Mouse (Mus musculus): ENCODE data around the gene T. TPM values are rescaled to one million over a fixed set of nuclear protein-coding genes. Genes with fewer than 3 reads are reported as not detected.

Gene T
- polyA plus RNA-seq (2012; rRNA removed) = 0.09 and 0.28 TPM in 2 replicates

DNA sequence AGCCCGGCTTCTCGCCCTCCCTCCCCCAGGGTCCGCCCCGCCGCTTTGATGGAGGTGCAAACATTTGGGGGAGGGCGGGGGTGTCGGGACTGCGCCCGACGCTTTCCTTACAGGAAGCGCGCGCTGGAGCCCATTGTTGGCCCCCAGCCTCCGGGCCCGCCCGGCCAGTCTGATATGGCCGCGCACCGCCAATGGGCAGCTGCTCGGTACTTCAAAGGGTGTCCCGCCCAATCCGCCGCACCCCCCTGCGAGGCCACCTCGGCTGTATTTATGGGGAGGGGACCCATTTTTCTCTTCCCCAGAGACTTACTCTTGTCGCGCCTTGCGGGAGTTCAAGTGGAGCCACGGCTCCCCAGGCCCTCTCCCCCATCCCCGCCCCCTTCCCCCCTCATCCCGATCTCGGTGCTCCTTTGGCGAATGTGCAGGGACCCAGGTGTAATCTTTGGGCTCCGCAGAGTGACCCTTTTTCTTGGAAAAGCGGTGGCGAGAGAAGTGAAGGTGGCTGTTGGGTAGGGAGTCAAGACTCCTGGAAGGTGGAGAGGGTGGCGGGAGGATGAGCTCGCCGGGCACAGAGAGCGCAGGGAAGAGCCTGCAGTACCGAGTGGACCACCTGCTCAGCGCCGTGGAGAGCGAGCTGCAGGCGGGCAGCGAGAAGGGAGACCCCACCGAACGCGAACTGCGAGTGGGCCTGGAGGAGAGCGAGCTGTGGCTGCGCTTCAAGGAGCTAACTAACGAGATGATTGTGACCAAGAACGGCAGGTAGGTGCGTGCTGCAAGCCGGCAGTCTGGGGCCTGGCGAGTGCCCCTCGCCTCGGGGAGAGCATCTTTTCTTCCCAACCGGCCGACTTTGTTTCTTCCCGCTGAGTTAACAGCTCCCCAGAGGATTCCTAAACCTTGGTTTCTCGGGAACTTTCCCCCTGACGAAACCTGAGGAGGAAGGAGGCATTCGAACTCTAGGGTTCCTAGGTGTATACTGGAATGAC is at the start of gene T:
TSS of gene T (plus strand) at position 446 of the 983 bp plus-strand sequence.
- H3K36me3 ChIP-seq (ENCODE audit: control insufficient read depth, insufficient read depth, low read length) = no peaks in the 10 kb centered on the region
- no peak for TF ChIP-seq POLR2A (IDR thresholded peaks at IDR 0.05; ENCODE audit: control insufficient read depth, low read depth, low read length)
- no peak for TF ChIP-seq CTCF (IDR thresholded peaks at IDR 0.05; ENCODE audit: control insufficient read depth, insufficient read depth, insufficient replicate concordance, low read depth, low read length)
- peaks cover 2% of the 10 kb centered on the region for H3K27me3 ChIP-seq (ENCODE audit: control insufficient read depth, insufficient read depth, low read length)
- H3K4me1 ChIP-seq (ENCODE audit: control insufficient read depth, insufficient read depth, low read length) = peaks cover 2% of the 10 kb centered on the region; the same call in 1 of the 2 replicates
- no peak within 1 kb of the TSS for H3K27ac ChIP-seq (ENCODE audit: control insufficient read depth, insufficient read depth, low read depth, low read length)
- H3K4me3 ChIP-seq (ENCODE audit: control insufficient read depth, low read depth, low read length) = no peak within 1 kb of the TSS; the same call in 1 of the 2 replicates

GRCm38 (mm10) chr17:8385441-8385840 is 48.8 kb upstream of the T start:
- Histone ChIP-seq H3K4me1 (ENCODE audit: control insufficient read depth, insufficient read depth, low read length) (0 out of 2 replicates have a peak, but pooled peaks cover 2% of the 10 kb centered on the region), H3K36me3 (ENCODE audit: control insufficient read depth, insufficient read depth, low read length) (no peaks in the 10 kb centered on the region), H3K27me3 (ENCODE audit: control insufficient read depth, insufficient read depth, low read length) (no peaks in the 10 kb centered on the region), H3K27ac (ENCODE audit: control insufficient read depth, insufficient read depth, low read depth, low read length) (no peak overlapping the region), H3K4me3 (ENCODE audit: control insufficient read depth, low read depth, low read length) (no peak overlapping the region)
- no peak for TF ChIP-seq POLR2A (IDR thresholded peaks at IDR 0.05; ENCODE audit: control insufficient read depth, low read depth, low read length)
- TF ChIP-seq CTCF (IDR thresholded peaks at IDR 0.05; ENCODE audit: control insufficient read depth, insufficient read depth, insufficient replicate concordance, low read depth, low read length) = no peak

- Histone ChIP-seq H3K36me3 (ENCODE audit: control insufficient read depth, insufficient read depth, low read length) (no peaks in the 10 kb centered on the region), H3K27ac (ENCODE audit: control insufficient read depth, insufficient read depth, low read depth, low read length) (no peak overlapping the region), H3K4me1 (ENCODE audit: control insufficient read depth, insufficient read depth, low read length) (0 out of 2 replicates have a peak, but pooled peaks cover 2% of the 10 kb centered on the region), H3K4me3 (ENCODE audit: control insufficient read depth, low read depth, low read length) (no peak overlapping the region), H3K27me3 (ENCODE audit: control insufficient read depth, insufficient read depth, low read length) (no peaks in the 10 kb centered on the region)
- no peak for TF ChIP-seq POLR2A (IDR thresholded peaks at IDR 0.05; ENCODE audit: control insufficient read depth, low read depth, low read length)
- TF ChIP-seq CTCF (IDR thresholded peaks at IDR 0.05; ENCODE audit: control insufficient read depth, insufficient read depth, insufficient replicate concordance, low read depth, low read length) = peak; percentile 32; the same call in 1 of the 2 replicates
Measured at GRCm38 (mm10) chr17:8388463-8388862, 45.8 kb upstream of the T start.

DNA sequence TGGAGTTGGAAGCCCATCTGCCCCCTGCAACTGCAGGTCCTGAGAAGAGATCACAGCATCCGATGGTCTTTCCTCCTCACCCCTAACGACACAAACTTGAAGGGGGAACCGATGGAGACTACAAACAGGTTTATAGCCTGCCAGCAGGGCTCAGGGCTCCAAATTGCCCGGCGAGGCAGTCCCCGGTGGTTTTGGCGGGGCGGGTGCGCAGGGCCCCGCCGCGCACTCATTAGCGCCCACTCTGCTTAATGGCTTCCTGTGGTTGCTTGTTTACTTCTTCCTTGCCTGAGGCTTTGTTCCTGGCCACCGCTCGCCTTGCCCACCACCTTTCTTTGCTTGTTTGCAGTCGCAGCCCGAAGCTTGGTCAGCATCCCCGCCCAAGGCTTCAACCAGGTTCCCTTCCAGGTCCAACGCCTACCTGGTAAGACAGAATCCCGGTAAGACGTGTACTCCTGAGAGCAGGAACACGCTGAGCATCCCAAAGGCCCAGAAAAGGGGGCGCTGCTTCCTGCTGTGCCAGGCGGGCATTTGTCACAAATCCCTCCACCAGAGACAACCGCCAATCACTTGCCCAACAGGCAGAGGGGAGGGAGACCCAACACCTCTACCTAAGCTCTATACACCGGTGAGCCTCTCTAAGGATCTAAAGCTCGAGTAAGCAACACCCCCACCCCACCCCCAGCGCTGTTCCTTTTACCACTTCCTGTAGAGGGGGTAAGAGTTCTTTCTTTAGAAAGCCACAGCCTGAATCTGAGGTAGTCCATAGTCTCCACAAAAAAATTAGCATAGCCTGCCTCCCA is 45.0 kb upstream of the T start:
- Histone ChIP-seq H3K4me1 (ENCODE audit: control insufficient read depth, insufficient read depth, low read length) (0 out of 2 replicates have a peak, but pooled peaks cover 2% of the 10 kb centered on the region), H3K27ac (ENCODE audit: control insufficient read depth, insufficient read depth, low read depth, low read length) (no peak overlapping the region), H3K27me3 (ENCODE audit: control insufficient read depth, insufficient read depth, low read length) (no peaks in the 10 kb centered on the region), H3K36me3 (ENCODE audit: control insufficient read depth, insufficient read depth, low read length) (no peaks in the 10 kb centered on the region), H3K4me3 (ENCODE audit: control insufficient read depth, low read depth, low read length) (no peak overlapping the region)
- TF ChIP-seq CTCF (IDR thresholded peaks at IDR 0.05; ENCODE audit: control insufficient read depth, insufficient read depth, insufficient replicate concordance, low read depth, low read length) (no peak), POLR2A (IDR thresholded peaks at IDR 0.05; ENCODE audit: control insufficient read depth, low read depth, low read length) (no peak)

DNA sequence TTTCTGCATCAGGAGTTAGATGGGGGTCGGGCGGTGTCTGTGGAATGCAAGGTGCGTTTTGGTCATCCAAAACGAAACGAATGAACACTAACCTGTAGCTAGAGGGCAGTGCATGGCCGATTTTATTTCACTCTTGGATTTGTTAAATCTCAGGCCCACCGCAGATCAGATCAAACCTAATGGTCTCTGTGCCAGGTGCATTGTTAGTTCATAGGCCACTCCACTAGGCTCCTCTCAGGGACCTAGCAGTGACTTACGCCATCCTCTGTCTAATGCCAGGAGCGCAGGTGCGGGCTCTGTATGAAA is 44.5 kb upstream of the T start:
- Histone ChIP-seq H3K36me3 (ENCODE audit: control insufficient read depth, insufficient read depth, low read length) (no peaks in the 10 kb centered on the region), H3K27ac (ENCODE audit: control insufficient read depth, insufficient read depth, low read depth, low read length) (no peak overlapping the region), H3K4me3 (ENCODE audit: control insufficient read depth, low read depth, low read length) (no peak overlapping the region), H3K4me1 (ENCODE audit: control insufficient read depth, insufficient read depth, low read length) (0 out of 2 replicates have a peak, but pooled peaks cover 2% of the 10 kb centered on the region), H3K27me3 (ENCODE audit: control insufficient read depth, insufficient read depth, low read length) (no peaks in the 10 kb centered on the region)
- TF ChIP-seq CTCF (IDR thresholded peaks at IDR 0.05; ENCODE audit: control insufficient read depth, insufficient read depth, insufficient replicate concordance, low read depth, low read length) = no peak
- TF ChIP-seq POLR2A (IDR thresholded peaks at IDR 0.05; ENCODE audit: control insufficient read depth, low read depth, low read length) = no peak

DNA sequence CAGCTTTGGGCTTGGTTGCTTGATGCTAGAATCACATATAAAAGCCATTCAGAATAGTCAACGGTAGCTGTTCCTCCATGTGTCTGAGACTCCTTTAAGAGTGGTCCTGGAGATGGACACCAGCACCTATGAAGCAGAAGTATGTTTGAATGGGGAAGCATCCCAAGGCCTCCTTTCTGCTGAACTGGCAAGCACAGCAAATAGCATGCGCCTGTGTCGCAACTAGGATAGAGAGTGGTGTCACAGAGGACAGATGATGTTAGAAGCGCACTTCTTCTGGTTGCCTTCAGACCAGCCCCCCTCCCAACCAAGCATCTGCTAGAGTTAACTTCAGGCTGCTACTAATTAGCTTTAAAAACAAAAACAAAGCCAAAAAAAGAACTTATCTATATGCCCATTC is 43.7 kb upstream of the T start:
- H3K27ac ChIP-seq (ENCODE audit: control insufficient read depth, insufficient read depth, low read depth, low read length) = no peak overlapping the region
- 0 out of 2 replicates have a peak, but pooled peaks cover 2% of the 10 kb centered on the region for H3K4me1 ChIP-seq (ENCODE audit: control insufficient read depth, insufficient read depth, low read length)
- H3K36me3 ChIP-seq (ENCODE audit: control insufficient read depth, insufficient read depth, low read length) = no peaks in the 10 kb centered on the region
- no peaks in the 10 kb centered on the region for H3K27me3 ChIP-seq (ENCODE audit: control insufficient read depth, insufficient read depth, low read length)
- no peak overlapping the region for H3K4me3 ChIP-seq (ENCODE audit: control insufficient read depth, low read depth, low read length)
- no peak for TF ChIP-seq POLR2A (IDR thresholded peaks at IDR 0.05; ENCODE audit: control insufficient read depth, low read depth, low read length)
- no peak for TF ChIP-seq CTCF (IDR thresholded peaks at IDR 0.05; ENCODE audit: control insufficient read depth, insufficient read depth, insufficient replicate concordance, low read depth, low read length)

DNA sequence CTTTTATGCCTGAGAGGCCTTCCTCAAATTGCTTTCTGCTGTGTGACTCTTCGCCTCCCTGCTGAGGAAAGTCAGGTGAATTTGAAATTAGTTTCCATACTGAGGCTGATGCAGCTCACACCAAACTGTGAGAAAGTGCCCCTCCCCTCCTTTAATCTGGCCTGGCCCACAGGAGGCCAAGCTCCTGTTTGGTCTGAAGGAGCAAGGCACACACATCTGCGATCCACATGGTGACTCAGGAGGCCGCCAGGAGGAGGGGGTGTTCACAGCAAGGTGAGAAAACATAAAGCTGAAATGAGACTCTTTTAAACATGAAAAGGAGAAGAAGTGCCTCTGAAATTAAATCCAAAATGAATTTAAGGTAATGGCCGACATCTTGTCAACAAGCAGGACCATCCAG is 37.9 kb upstream of the T start:
- peak overlapping the region; percentile 51 for H3K4me3 ChIP-seq (ENCODE audit: control insufficient read depth, low read depth, low read length)
- no peak for TF ChIP-seq CTCF (IDR thresholded peaks at IDR 0.05; ENCODE audit: control insufficient read depth, insufficient read depth, insufficient replicate concordance, low read depth, low read length)
- no peak for TF ChIP-seq POLR2A (IDR thresholded peaks at IDR 0.05; ENCODE audit: control insufficient read depth, low read depth, low read length)
- H3K27ac ChIP-seq (ENCODE audit: control insufficient read depth, insufficient read depth, low read depth, low read length) = no peak overlapping the region
- H3K4me1 ChIP-seq (ENCODE audit: control insufficient read depth, insufficient read depth, low read length) = peaks cover 2% of the 10 kb centered on the region
- no peaks in the 10 kb centered on the region for H3K36me3 ChIP-seq (ENCODE audit: control insufficient read depth, insufficient read depth, low read length)
- no peaks in the 10 kb centered on the region for H3K27me3 ChIP-seq (ENCODE audit: control insufficient read depth, insufficient read depth, low read length)
